Mouse (Mus musculus) small intestine, adult 10 weeks (tissue): ENCODE data around the gene Rps6ka6. TPM values are rescaled to one million over a fixed set of nuclear protein-coding genes. Genes with fewer than 3 reads are reported as not detected.

ENCODE experiments used
- polyA plus RNA-seq: library from polyadenylated mRNA; stranded (reverse); fragments of 350-450 nt; fragmentation: Illumina TruSeq; extraction: RNeasy Lipid Tissue Mini Kit (QIAGEN cat#74804); gene quantifications from one replicate; pipeline ENCODE4 v1.2.3, GENCODE M21; 2014; ENCODE audit warnings: low replicate concordance

Gene Rps6ka6
- 4.6 TPM for polyA plus RNA-seq

GRCm38 (mm10) chrX:111537859-111538258 is at the start of gene Rps6ka6:
Gene Rps6ka6 (minus strand): TSS chrX:111537959.

Other genes with a start within 250 kb of the Rps6ka6 start
- gene Hdx, start 159.1 kb upstream of the Rps6ka6 start, polyA plus RNA-seq: 0.59 TPM